Mouse (Mus musculus) forebrain, embryonic 12.5 days (tissue): ENCODE results near the gene Elane. TPM values are rescaled to one million over a fixed set of nuclear protein-coding genes. Genes with fewer than 3 reads are reported as not detected.
A peak's percentile ranks its signal among the peaks of the same experiment; 100 is the strongest.

Experiments used
- ATAC-seq: fragments of 200-750 bp; cut with Nextera tagmentation; 2 replicates; pipeline ENCODE4 v1.8.0; 2017; ENCODE audit warnings: moderate TSS enrichment; ENCODE audit not compliant: low FRiP score
- H3K27ac ChIP-seq: fragments of 300-500 bp; sonication (generic); 2 replicates; pipeline ENCODE4 v1.5.1; 2016; ENCODE audit warnings: mild to moderate bottlenecking
- H3K27me3 ChIP-seq: fragments of 300-500 bp; sonication (generic); 2 replicates; pipeline ENCODE4 v1.6.1; 2016; ENCODE audit warnings: mild to moderate bottlenecking
- H3K36me3 ChIP-seq: fragments of 300-500 bp; sonication (generic); replicated peaks from 2 replicates; pipeline ENCODE4 v1.6.1; 2016; ENCODE audit warnings: mild to moderate bottlenecking
- H3K4me1 ChIP-seq: fragments of 300-500 bp; sonication (generic); 2 replicates; pipeline ENCODE4 v1.6.1; 2016
- H3K4me2 ChIP-seq: fragments of 300-500 bp; sonication (generic); 2 replicates; pipeline ENCODE4 v1.6.1; 2016; ENCODE audit warnings: mild to moderate bottlenecking, moderate library complexity
- H3K4me3 ChIP-seq: fragments of 300-500 bp; sonication (generic); replicated peaks from 2 replicates; pipeline ENCODE4 v1.5.1; 2016; ENCODE audit warnings: mild to moderate bottlenecking
- H3K9ac ChIP-seq: fragments of 300-500 bp; sonication (generic); 2 replicates; pipeline ENCODE4 v1.6.1; 2016; ENCODE audit warnings: mild to moderate bottlenecking
- H3K9me3 ChIP-seq: fragments of 300-500 bp; sonication (generic); 2 replicates; pipeline ENCODE4 v1.6.1; 2016
- WGBS: fragments of 180-500 bp; shearing (Covaris S2); methylation state at CpG from one replicate; pipeline ENCODE4 v1.1.7; 2016; 5-methylcytosine and 5-hydroxymethylcytosine counted together
- polyA plus RNA-seq: library from polyadenylated mRNA; unstranded; fragments of >200 nt; fragmentation: Nextera tagmentation; extraction: Ambion mirVana; gene quantifications from 2 replicates; pipeline ENCODE4 v1.2.1, GENCODE M21; 2016

The Elane gene
- polyA plus RNA-seq, 1 experiment from 2014 or later = not detected

- WGBS = under 1% methylated on average over 15 of the region's 15 CpGs
- Histone ChIP-seq H3K4me1 (peaks cover 53% of the 10 kb centered on the region), H3K4me3 (peak overlapping the region; percentile 99), H3K27me3 (no peaks in the 10 kb centered on the region), H3K9me3 (no peaks in the 10 kb centered on the region), H3K9ac (peak overlapping the region; percentile 90), H3K27ac (peak overlapping the region; percentile 100), H3K36me3 (peaks cover 22% of the 10 kb centered on the region), H3K4me2 (peak overlapping the region; percentile 91)
- ATAC-seq = peak; percentile 39
Observed at GRCm38 (mm10) chr10:79853392-79853791, 32.7 kb upstream of the Elane start.

GRCm38 (mm10) chr10:79853860-79854795 lies 31.9 kb upstream of the Elane start, which contains the start of gene Ptbp1:
Gene Ptbp1, plus strand, starts transcription at chr10:79854427.
- peak within 1 kb of the TSS; percentile 99 for H3K9ac ChIP-seq
- H3K4me3 ChIP-seq = peak within 1 kb of the TSS; percentile 99
- peak within 1 kb of the TSS; percentile 97 for H3K4me2 ChIP-seq
- H3K36me3 ChIP-seq = peaks cover 30% of the 10 kb centered on the region
- H3K4me1 ChIP-seq = peaks cover 59% of the 10 kb centered on the region
- ATAC-seq = peak; percentile 94
- under 1% methylated on average over 75 of the region's 75 CpGs for WGBS
- peak within 1 kb of the TSS; percentile 100 for H3K27ac ChIP-seq
- H3K9me3 ChIP-seq = no peaks in the 10 kb centered on the region
- no peaks in the 10 kb centered on the region for H3K27me3 ChIP-seq

GRCm38 (mm10) chr10:79854801-79855541 lies 31.1 kb upstream of the Elane start:
- no peaks in the 10 kb centered on the region for H3K9me3 ChIP-seq
- under 1% methylated on average over 83 of the region's 83 CpGs for WGBS
- H3K4me3 ChIP-seq = peak overlapping the region; percentile 99
- H3K36me3 ChIP-seq = peaks cover 38% of the 10 kb centered on the region
- H3K27ac ChIP-seq = peak overlapping the region; percentile 100
- peaks cover 59% of the 10 kb centered on the region for H3K4me1 ChIP-seq
- H3K9ac ChIP-seq = peak overlapping the region; percentile 99
- peak; percentile 43 for ATAC-seq
- no peaks in the 10 kb centered on the region for H3K27me3 ChIP-seq
- H3K4me2 ChIP-seq = peak overlapping the region; percentile 97

- Histone ChIP-seq H3K4me2 (peak overlapping the region; percentile 97), H3K9me3 (no peaks in the 10 kb centered on the region), H3K9ac (peak overlapping the region; percentile 99), H3K27me3 (no peaks in the 10 kb centered on the region), H3K27ac (peak overlapping the region; percentile 100), H3K36me3 (peaks cover 45% of the 10 kb centered on the region), H3K4me3 (peak overlapping the region; percentile 99), H3K4me1 (peaks cover 61% of the 10 kb centered on the region)
- ATAC-seq = no peak
- 7% methylated on average over 10 of the region's 10 CpGs for WGBS
Observed at GRCm38 (mm10) chr10:79855558-79856184, 30.4 kb upstream of the Elane start.

- H3K27me3 ChIP-seq = no peaks in the 10 kb centered on the region
- peak overlapping the region; percentile 97 for H3K4me2 ChIP-seq
- WGBS = 41% methylated on average over 6 of the region's 6 CpGs
- ATAC-seq = no peak
- no peaks in the 10 kb centered on the region for H3K9me3 ChIP-seq
- peaks cover 51% of the 10 kb centered on the region for H3K36me3 ChIP-seq
- peak overlapping the region; percentile 99 for H3K9ac ChIP-seq
- peak overlapping the region; percentile 100; the same call in 1 of the 2 replicates for H3K27ac ChIP-seq
- H3K4me3 ChIP-seq = peak overlapping the region; percentile 99
- H3K4me1 ChIP-seq = peaks cover 62% of the 10 kb centered on the region
Observed at GRCm38 (mm10) chr10:79856280-79856679, 29.8 kb upstream of the Elane start.

- WGBS = 61% methylated on average over 7 of the region's 7 CpGs
- H3K9ac ChIP-seq = peak overlapping the region; percentile 99
- peak overlapping the region; percentile 57 for H3K27ac ChIP-seq
- peak overlapping the region; percentile 97 for H3K4me2 ChIP-seq
- peak overlapping the region; percentile 99 for H3K4me3 ChIP-seq
- peaks cover 56% of the 10 kb centered on the region for H3K4me1 ChIP-seq
- H3K9me3 ChIP-seq = no peaks in the 10 kb centered on the region
- H3K36me3 ChIP-seq = peaks cover 57% of the 10 kb centered on the region
- no peaks in the 10 kb centered on the region for H3K27me3 ChIP-seq
- no peak for ATAC-seq
Observed at GRCm38 (mm10) chr10:79856704-79857451, 29.2 kb upstream of the Elane start.

GRCm38 (mm10) chr10:79857452-79857811 lies 28.6 kb upstream of the Elane start:
- WGBS = 42% methylated on average over 4 of the region's 4 CpGs
- ATAC-seq = no peak
- Histone ChIP-seq H3K9ac (peak overlapping the region; percentile 99), H3K9me3 (no peaks in the 10 kb centered on the region), H3K27me3 (no peaks in the 10 kb centered on the region), H3K27ac (peak overlapping the region; percentile 57), H3K4me1 (peaks cover 50% of the 10 kb centered on the region), H3K4me2 (peak overlapping the region; percentile 97), H3K36me3 (peaks cover 63% of the 10 kb centered on the region), H3K4me3 (peak overlapping the region; percentile 99)

GRCm38 (mm10) chr10:79857894-79858293 lies 28.2 kb upstream of the Elane start:
- Histone ChIP-seq H3K4me2 (peak overlapping the region; percentile 97), H3K27me3 (no peaks in the 10 kb centered on the region), H3K9ac (peak overlapping the region; percentile 99; the same call in 1 of the 2 replicates), H3K27ac (peak overlapping the region; percentile 57), H3K4me1 (peaks cover 46% of the 10 kb centered on the region), H3K9me3 (no peaks in the 10 kb centered on the region), H3K36me3 (peaks cover 67% of the 10 kb centered on the region), H3K4me3 (peak overlapping the region; percentile 99)
- no peak for ATAC-seq
- WGBS = 94% methylated on average over 2 of the region's 2 CpGs

- Histone ChIP-seq H3K36me3 (peaks cover 74% of the 10 kb centered on the region), H3K27ac (peak overlapping the region; percentile 57), H3K9ac (peak overlapping the region; percentile 12), H3K4me1 (peaks cover 40% of the 10 kb centered on the region), H3K27me3 (no peaks in the 10 kb centered on the region), H3K4me2 (peak overlapping the region; percentile 97), H3K9me3 (no peaks in the 10 kb centered on the region), H3K4me3 (peak overlapping the region; percentile 99)
- no peak for ATAC-seq
- 62% methylated on average over 17 of the region's 17 CpGs for WGBS
Observed at GRCm38 (mm10) chr10:79858416-79859074, 27.5 kb upstream of the Elane start.

- H3K4me3 ChIP-seq = no peak overlapping the region; the same call in 1 of the 2 replicates
- H3K27me3 ChIP-seq = no peaks in the 10 kb centered on the region
- H3K27ac ChIP-seq = no peak overlapping the region
- no peak overlapping the region for H3K9ac ChIP-seq
- no peak overlapping the region for H3K4me2 ChIP-seq
- H3K4me1 ChIP-seq = peaks cover 40% of the 10 kb centered on the region
- H3K9me3 ChIP-seq = no peaks in the 10 kb centered on the region
- 89% methylated on average over 11 of the region's 11 CpGs for WGBS
- ATAC-seq = no peak
- peaks cover 79% of the 10 kb centered on the region for H3K36me3 ChIP-seq
Observed at GRCm38 (mm10) chr10:79859116-79859515, 26.9 kb upstream of the Elane start.
